Mouse (Mus musculus) left cerebral cortex, postnatal 36 days (tissue): ENCODE data around the gene Bach2. TPM values are rescaled to one million over a fixed set of nuclear protein-coding genes. Genes with fewer than 3 reads are reported as not detected.

ENCODE experiments used
- DNase-seq, 2 experiments: peaks; one replicate each; pipeline ENCODE4 v3.0.0; 2021 to 2022; ENCODE audit warnings: low spot score in 2 of 2, mixed read lengths in 1 of 2
- intact Hi-C: fragments of 180-260 bp; cut with DNase I; formaldehyde crosslinking; loops from one replicate; pipeline ENCODE4 v1.15.1; 2025
- total RNA-seq, 2 experiments: library from RNA; stranded (reverse); gene quantifications; 2 replicates each; pipeline ENCODE4 v1.2.3; 2021

Gene Bach2
- total RNA-seq, 2 experiments from 2014 or later, result 12.6 to 16.0 TPM

DNA sequence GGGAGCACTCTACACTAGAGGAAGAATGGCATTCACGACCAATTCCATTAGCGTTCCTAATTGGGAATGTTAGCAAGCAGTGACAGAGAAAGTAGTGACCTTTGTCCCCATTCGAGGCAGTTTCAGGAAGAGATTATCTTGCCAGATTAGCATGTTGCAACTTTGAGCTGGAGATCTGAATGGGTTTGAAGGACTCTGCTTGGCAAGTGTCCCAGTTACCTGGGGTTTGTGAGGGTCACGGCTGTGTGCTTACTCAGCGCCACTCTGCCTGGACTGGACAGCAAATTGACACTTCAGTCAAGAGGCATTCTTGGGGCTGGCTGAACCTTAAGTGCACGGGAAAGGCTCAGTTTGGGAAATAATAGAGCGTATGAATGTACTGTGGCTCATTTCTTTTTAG lies 8.2 kb downstream of the Bach2 start:
- intact Hi-C loops, result loop anchor here (5.0 to 10.0 kb wide), 3 partner anchors 158 to 290 kb away; no protein-coding TSS in a partner anchor
- no peak for DNase-seq

DNA sequence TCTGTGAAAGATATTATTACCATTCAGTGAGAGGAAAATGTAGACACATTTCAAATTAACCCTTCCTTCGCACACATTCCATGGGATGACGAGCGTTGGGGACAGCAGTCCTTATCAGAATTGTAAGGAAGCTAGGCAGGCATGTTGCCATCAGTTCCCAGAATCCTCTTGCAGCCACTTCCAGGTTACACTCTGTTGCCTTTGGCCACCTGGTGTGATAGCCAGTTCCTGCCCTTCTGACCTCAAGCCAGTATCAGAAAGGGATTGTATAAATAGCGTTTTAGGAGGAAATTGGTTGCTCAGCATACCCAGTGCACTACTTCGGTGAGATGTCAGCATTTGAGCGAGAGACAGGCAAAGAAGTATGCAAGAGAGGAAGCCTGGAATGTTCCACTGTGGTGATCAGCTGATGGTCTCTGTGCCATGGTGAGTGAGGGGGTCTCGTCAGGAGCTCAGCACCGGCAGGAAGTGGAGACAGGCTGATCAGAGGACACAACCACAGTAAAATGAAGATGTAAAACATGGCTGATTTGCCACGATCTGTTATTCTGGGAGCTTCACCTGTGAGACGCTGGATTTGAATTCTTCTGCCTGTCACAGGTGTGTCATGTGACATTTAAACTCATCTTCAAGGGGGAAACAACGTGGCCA lies 9.0 kb downstream of the Bach2 start:
- no peak for DNase-seq
- intact Hi-C loops, result loop anchor here (5.0 to 10.0 kb wide), 3 partner anchors 157 to 290 kb away; no protein-coding TSS in a partner anchor

DNA sequence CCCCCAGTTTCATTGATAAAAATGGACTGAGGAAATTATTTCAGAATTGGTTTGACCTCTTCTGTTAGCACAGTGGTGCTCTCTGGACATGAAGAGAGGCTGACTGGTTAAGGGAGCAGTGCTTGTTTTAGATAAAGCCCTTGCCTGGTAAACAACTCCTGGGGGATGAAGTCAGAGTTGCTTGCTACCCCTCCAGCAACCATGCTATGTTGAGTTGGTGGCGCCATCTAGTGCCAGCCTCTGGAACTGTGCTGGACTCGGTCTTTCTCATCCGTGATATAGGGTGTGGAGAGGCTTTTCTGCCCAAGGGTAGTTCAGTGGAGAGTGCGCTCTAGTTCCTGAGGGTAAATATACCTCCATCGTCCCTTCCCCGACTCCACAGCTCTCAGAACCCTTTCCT lies 9.6 kb downstream of the Bach2 start:
- intact Hi-C loops, result loop anchor here (5.0 to 10.0 kb wide), 3 partner anchors 157 to 289 kb away; no protein-coding TSS in a partner anchor
- peak; percentile 62 to 72 for DNase-seq

DNA sequence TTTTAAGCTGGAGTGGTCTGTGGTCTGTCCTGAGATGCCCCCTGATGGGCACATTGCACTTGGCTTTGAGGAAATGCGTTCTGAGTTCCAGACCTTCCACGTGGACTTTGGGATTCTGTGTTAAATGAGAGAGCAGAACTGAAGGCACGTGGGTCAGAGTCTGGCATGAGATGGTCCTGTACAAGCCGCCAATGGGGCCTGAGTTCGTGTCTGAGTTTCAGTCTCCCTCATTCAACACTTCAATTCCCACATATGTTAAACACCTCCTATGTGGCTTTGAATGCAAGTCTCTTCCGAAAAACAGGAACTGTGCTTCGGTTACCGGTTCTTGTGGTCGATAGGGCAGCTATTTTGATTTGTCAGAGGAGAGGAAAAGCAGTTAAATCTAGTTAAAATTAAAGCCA lies 10.4 kb downstream of the Bach2 start:
- intact Hi-C loops, result loop anchor here (5.0 to 10.0 kb wide), 3 partner anchors 156 to 288 kb away; no protein-coding TSS in a partner anchor
- DNase-seq, result no peak

DNA sequence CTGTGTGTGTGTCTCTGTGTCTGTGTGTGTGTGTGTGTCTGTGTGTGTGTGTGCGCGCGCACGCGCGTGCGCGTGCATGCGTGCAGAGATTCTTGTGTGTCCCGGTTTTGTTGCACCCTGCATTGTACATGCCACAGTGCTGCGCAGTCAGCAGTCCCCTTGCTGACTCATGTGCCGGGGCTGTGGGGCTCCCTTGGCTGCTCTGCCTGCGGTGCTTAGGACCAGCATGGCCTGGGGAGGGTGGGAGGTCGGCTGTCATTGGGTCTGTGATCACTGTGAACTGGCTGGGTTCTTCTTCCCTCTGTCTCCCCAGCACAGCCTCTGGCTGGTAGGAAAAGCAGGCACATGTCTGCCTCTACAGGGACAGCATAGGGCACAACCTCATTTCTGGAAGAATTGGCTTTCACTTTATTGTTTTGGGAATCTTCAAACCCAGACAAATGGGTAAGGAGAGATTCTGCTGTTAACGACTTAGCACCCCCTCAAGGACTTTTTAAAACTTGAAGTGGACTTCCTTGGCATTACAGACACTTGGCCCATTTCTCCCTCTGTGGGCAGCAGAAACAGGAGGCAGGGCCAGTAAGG lies 11.2 kb downstream of the Bach2 start:
- peak; percentile 28 to 47 for DNase-seq
- intact Hi-C loops, result loop anchor here (5.0 to 10.0 kb wide), 3 partner anchors 155 to 287 kb away; no protein-coding TSS in a partner anchor

DNA sequence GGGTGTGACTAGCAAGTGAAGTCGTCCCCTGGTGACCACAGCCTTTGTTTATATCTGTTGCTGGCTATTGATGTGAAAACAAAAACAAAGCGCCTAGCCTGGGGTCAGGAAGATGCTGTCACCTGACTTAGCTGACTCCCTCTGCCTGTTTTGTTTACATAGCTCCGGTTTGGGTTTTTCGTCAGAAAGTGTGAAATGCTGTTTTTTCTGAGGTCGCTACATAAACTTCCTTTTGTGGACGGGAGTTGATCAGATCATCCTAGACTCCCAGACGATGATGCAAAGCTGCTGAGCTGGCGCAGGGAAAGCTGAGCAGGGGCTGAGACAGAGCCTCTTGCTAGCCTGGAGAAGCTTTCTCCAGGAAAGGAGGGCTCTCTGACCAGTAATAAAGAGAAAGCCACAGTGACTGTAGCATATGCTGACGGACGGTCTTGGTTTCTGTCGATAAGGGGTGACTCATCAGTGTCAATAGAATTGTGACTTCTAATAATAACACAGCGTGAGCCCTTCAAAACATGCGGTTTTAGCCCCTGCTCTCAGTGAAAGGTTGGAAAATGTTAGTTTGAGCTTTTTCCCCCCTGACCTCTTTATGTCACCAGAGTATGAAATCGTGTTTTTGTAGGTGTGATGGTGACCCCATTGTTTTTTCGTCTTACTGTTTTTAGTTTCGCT lies 11.9 kb downstream of the Bach2 start:
- intact Hi-C loops, result loop anchor here (1.0 kb wide), 1 partner anchor 55 kb away; no protein-coding TSS in a partner anchor
- peak in 1 of 2 experiments; percentile 28 for DNase-seq

DNA sequence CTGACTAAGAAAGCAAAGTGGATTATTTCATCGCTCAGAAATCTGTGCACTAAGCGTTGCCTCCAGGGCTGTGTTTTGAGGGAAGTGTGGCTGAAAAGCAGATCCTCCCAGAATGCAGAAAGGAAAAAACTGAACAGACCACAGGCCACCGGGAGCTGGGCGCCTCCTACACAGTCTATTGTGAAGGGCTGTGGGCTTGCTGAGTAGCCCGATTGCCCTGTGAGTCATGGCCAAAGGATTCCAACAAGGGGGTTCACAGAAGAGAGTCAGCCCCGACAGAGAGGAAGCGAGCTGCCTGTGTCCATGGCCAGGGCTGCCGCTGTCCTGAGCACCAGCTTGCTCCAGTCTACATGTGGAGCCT lies 12.4 kb downstream of the Bach2 start:
- DNase-seq, result peak; percentile 30 to 32
- intact Hi-C loops, result loop anchor here (1.0 kb wide), 1 partner anchor 54 kb away; no protein-coding TSS in a partner anchor

DNA sequence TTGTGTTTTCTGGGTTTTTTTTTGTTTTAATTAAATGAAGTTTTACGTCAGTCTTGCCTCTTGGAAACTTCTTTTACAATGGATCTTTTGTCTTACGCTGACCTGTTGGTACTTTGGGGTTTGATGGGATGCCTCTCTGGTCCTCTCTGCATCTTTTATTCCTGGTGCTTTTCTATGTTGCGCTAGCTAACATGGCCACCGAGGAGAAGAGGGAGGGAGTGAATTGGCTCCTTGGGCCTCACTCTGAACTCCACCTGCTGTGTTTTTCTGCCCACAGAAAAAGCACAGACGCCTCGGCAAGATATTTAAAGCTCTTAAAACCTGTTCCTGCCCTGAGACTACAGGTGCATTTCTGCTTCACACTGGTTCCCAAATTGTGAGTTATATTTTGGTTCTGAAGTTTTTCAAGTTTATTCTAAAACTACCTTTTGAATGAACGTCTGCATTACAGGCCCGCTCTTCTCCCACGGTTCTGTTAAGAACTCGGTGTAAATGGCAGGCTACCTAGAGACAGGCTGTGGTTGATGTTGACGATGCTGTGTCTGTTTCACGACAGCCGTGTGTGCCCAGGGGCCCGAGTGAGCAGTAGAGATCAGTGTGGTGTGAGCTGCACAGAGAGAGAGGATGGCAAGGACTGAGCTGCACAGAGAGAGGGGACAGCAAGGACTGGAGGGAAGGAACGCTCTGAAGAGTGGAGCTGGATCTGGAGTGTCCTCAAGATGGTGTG lies 13.5 kb downstream of the Bach2 start:
- DNase-seq, result no peak
- intact Hi-C loops, result loop anchor here (1.0 kb wide), 1 partner anchor 53 kb away; no protein-coding TSS in a partner anchor

DNA sequence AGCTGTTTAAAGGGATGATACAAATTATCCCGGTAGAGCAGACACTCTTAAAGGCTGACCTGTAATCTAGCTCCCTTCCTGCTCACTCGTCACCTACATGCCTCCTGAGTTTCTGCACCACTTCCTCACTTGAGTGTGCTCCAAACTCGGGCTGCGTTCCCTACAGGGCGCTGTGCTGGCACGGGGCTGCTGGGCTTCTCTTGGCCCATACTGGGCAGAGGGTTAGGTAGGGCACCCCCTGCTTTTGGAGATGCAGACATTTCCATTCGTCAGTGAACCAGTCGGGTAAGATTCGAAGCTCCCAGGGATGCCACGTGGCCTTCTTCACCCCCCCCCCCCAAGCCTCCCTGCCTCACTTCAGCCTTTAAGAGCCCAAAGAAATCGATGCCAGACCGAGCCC lies 19.1 kb downstream of the Bach2 start:
- intact Hi-C loops, result no loop called here

DNA sequence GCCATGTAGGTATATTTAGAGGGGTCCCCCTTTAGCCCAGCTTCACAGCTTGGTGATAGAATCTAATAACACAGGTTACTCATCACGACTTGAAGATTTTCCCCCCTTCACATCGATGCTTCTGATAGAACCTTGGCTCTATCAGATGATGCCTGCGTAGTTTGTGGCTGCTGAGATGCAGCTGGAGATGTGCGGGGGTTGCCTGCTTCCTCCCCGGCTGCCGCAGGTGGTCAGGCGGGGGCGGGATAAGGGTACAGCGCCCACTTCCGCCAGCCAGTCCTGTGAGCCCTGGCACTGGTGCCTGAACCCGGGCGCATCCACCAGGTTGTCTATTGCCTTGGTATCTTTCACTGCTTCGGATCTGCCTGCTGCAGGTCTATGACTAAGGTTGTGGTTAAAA lies 19.5 kb downstream of the Bach2 start:
- no peak for DNase-seq
- intact Hi-C loops, result no loop called here

More for the DNA sequence above, 19.1 kb downstream of the Bach2 start:
- DNase-seq, result no peak

DNA sequence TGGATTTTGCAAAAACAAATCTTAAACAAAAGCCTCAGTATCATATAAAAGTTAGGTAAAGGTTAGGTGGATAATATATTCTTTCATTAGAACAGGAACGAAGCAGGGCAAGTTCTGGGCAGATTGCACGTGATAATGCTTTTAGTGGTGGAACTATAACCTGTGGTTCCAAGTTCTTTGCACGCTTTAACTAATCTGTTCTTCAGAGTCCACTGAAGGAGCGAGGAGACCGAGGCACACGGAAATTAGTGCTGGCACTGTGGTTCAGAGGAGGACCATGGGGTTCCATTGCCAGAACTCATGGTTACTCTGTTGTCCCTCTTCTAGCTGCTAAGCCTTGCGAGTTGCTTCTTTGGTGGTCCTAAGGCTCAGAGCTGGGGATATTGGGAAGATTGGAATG lies 20.0 kb downstream of the Bach2 start:
- intact Hi-C loops, result no loop called here

DNA sequence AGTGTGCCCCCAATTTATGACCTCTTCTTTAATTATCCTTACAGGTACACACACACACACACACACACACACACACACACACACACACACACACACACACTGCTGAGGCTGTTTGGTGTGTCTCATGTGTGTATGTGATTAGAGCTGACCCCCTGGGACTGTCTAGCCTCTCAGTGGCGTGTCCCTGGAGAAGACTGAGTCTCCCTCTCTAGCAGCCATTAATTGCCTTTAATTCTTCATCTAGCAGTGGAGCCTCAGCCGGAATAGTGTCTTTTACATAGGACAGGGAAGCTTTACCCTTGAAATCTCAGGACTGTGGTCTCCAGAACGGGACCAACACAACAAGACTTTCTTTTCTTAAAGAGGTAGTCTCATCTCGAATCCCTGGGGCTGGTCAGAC lies 22.3 kb downstream of the Bach2 start:
- DNase-seq, result no peak
- intact Hi-C loops, result no loop called here

More for the DNA sequence above, 20.0 kb downstream of the Bach2 start:
- no peak for DNase-seq

DNA sequence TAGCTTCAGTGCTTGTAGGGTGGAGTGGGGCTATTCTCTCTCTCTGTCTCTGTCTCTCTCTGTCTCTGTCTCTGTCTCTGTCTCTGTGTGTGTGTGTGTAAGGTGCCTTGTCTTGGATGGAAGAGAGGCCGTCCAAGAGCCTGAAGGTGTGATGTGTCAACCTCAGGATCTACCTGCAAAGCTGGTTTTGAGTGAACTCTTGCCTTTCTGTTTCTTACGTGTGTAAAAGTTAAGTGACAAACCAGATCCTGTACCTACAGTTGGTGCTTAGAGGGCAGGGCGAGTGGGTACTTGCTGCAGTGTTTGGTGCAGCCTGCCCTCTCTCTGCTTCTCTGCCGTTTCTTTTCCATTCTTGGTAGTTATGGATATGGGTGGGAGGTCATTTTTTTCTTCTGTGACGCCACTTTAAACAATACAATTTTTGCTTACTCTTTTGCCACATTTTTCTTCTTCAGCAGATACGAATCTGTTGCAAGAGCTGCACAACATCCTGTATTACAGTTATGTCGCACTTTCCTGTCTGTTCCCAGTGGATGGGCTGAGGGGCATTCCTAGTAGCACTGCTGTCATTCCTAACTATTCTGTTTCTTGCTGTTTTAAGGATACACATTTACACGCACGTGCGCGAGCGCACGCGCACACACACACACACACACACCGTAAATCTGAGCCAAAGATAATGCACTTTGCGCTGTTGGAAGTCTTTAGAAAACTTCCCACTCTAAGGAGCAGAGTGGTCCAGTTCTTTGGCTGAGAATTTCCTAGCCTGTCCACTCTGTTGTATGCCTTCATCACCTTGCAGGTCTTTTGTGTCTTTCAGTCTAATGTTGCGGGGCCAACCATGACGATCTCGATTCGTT lies 24.5 kb downstream of the Bach2 start:
- DNase-seq, result no peak
- intact Hi-C loops, result no loop called here

DNA sequence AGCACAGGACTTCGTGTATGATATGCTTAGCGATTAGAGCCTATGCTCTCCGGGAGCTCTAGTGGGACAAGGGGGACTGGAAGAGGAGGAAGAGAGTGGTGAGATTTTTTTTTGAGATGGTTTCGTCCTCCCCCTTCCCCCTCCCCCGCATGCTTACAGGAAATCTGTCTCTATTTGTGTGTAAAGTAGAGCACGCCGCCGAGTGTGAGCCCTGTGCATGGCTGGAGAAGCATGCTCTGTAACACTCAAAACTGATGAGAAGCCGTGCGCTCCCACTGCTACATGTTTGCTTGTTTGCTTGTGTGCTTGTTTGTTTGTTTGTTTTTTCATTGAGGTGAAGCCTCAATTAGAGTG lies 25.1 kb downstream of the Bach2 start:
- intact Hi-C loops, result no loop called here
- DNase-seq, result no peak

DNA sequence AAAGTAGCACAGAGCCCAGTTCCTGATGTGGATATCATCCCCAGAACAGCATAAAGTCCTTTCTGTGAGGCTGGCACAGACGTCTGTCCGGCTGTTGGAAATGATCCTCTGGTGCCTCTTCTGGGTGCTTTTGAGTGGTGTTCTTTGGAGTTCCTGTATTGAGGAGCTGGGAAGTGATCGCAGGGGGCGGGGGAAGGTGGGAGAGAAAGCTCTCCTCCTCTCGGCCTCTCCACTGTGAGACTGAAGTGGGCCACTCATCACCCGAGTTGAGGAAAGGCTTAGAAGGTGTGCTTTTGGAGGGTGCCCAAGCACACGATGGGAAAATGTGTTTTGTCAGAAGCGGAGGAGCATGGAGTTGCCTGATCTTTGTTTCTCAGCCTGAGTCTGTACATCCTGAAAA lies 26.3 kb downstream of the Bach2 start:
- DNase-seq, result no peak
- intact Hi-C loops, result no loop called here

DNA sequence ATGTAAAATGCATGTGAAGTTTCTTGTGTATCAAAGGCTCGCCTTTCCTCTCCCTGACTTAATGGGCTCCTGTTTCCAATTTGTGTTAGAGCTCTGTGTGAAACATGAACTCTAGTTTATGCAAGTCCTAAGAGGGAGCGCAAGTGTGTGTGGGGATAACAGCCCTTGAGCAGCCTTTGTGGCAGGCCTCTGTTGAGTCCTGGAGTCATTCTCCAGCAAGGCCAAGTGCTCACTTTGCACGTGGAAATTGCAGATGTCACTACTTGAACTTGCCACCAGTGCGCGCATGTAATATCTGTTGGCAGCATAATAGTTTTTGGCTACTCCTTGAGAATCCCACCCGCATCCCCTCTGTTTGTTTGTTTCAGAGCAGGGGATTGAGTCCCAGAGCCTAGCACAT lies 28.1 kb downstream of the Bach2 start:
- no peak for DNase-seq
- intact Hi-C loops, result no loop called here

DNA sequence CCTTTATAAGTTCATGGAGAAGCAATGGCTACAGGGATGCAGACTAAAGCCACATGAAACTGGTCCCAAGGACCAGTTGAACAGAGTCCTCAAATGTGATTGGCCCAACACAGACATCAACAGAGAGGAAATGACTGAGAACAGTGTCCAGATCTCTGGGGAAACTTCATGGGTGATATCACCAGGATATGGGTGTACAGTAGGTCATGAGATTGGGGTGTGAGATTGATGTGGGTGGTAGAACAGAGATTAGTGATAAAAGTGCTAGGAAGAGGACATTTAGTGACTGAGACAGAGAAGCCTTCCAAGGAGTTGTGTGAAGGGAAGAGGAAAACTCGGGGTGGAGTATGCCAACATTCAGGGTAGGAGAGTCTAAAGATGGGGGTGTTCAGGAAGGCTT lies 29.4 kb downstream of the Bach2 start:
- intact Hi-C loops, result no loop called here
- no peak for DNase-seq

DNA sequence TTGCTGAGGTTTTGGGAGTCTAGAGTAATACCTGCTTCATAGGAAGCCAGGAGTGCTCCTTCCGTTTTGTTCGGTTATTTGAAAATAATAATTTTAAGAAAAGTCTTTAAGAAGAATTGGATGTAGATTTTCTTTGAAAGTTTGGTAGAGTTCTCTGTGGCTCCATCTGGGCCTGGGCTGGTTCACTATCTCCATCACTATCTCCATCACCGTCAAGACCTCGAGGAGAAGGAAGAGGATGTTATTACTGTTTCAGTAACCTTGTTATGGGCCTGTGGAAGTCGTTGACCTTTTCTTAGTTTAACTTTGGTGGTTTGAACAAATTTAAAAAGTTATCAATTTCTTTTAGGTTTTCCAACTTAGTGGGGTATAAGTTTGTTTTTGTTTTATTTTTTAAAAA lies 33.8 kb downstream of the Bach2 start:
- intact Hi-C loops, result no loop called here
- no peak for DNase-seq

DNA sequence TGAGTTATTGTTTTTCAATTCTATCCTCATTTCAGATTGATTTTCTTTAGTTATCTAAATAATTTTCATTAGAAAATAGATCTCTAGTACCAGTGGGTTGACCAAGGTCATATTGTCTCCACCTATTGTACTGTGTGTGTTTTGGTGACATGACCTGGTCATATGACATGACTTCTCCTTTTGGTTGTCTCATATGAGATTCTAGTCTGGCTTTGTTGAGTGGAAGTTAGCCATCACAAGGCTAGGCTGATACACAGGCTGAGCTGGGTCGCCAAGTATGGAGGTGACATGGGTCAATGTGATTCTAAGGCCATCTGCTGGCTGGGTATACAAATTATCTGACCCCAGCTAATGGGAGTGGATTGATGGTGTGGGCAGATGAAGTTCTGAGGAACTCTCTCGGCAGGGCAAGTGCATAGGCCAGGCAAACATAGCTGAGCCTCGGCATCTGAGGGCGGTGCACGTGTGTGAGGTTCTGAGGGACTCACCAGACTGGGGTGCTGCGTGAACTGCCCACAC lies 36.2 kb downstream of the Bach2 start:
- no peak for DNase-seq
- intact Hi-C loops, result no loop called here
